Mouse (Mus musculus) forebrain, embryonic 10.5 days (tissue): ENCODE measurements around the gene Il6ra. TPM values are rescaled to one million over a fixed set of nuclear protein-coding genes. Genes with fewer than 3 reads are reported as not detected.

ENCODE experiments used
- DNase-seq: peaks from one replicate; pipeline ENCODE4 v3.0.0-alpha.2; 2017; ENCODE audit warnings: low spot score; ENCODE audit errors: extremely low spot score
- H3K27ac ChIP-seq: fragments of 300-500 bp; sonication (generic); 2 replicates; pipeline ENCODE4 v1.5.1; 2016; ENCODE audit warnings: mild to moderate bottlenecking
- H3K27me3 ChIP-seq: fragments of 300-500 bp; sonication (generic); 2 replicates; pipeline ENCODE4 v1.6.1; 2016; ENCODE audit warnings: mild to moderate bottlenecking; ENCODE audit not compliant: poor library complexity, severe bottlenecking
- H3K36me3 ChIP-seq: fragments of 300-500 bp; sonication (generic); replicated peaks from 2 replicates; pipeline ENCODE4 v1.6.1; 2016; ENCODE audit warnings: mild to moderate bottlenecking, moderate library complexity
- H3K4me1 ChIP-seq: fragments of 300-500 bp; sonication (generic); 2 replicates; pipeline ENCODE4 v1.6.1; 2016
- H3K4me3 ChIP-seq: fragments of 300-500 bp; sonication (generic); 2 replicates; pipeline ENCODE4 v1.5.1; 2016; ENCODE audit warnings: mild to moderate bottlenecking, moderate library complexity
- H3K9me3 ChIP-seq: fragments of 300-500 bp; sonication (generic); 2 replicates; pipeline ENCODE4 v1.6.1; 2016; ENCODE audit warnings: mild to moderate bottlenecking, moderate library complexity
- WGBS: fragments of 180-500 bp; shearing (Covaris S2); methylation state at CpG from one replicate; pipeline ENCODE4 v1.1.7; 2016; 5-methylcytosine and 5-hydroxymethylcytosine counted together
- polyA plus RNA-seq: library from polyadenylated mRNA; unstranded; fragments of >200 nt; fragmentation: Nextera tagmentation; extraction: Ambion mirVana; gene quantifications from 2 replicates; pipeline ENCODE4 v1.2.1, GENCODE M21; 2016

Il6ra gene
- polyA plus RNA-seq, 1 experiment from 2014 or later = 0.35 TPM

DNA sequence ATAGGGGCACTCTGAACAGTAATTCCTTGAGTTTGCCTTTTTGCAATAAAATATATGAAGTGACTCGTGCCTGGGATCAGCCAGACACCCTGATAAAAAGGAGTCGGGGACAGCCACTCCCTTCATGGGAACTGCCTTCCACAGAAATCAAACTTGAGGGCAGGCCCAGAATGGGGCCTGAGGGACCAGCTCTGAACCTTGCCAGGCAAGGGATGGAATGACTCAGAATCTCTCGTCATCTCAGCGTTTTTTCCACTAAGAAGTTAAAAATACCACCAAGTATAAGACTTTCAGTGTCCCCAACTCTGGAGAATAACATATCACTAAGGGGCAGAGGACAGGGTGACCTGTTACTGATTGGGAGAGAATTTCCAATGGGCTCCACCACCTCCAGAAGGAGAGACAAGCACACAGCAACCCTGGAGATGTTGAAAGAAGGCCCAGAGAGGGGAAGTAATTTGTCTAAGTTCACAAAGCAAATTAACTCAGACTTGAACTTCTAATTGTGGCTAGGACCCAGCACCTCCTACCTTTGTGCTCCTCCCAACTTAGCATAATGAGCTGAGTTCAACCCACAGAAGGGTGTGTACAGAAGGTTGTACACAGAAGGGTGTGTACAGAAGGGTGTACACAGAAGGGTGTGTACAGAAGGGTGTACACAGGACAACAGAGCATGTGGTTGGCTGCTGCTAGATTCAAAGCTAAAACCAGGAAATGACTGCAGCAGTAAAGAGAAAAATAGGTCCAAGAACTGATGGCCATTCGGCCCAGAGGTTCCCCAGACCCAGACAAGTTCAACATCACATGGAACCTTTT lies 32.8 kb downstream of the Il6ra start:
- Histone ChIP-seq H3K4me1 (peaks cover 11% of the 10 kb centered on the region), H3K36me3 (no peaks in the 10 kb centered on the region), H3K9me3 (no peaks in the 10 kb centered on the region), H3K27me3 (peaks cover 72% of the 10 kb centered on the region), H3K4me3 (no peak overlapping the region), H3K27ac (no peak overlapping the region)
- DNase-seq = no peak
- 83% methylated on average over 5 of the region's 5 CpGs for WGBS

DNA sequence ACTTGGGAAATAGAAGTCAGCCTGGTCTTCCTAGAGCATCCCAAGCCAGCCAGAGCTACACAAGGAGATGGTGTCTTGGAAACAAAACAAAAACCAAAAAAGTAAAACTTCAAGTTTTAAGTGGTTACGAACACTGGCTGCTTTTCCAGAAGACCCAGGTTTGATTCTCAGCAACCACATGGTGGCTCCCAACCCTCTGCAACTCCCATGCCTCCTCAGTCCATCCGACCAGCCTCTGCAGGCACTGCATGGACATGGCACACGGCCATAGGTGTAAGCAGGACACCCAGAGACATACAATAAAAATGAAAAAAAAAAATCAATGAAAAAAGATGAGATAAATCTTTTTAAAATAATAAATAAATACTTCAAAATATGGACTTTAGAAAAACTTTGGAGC lies 33.7 kb downstream of the Il6ra start:
- Histone ChIP-seq H3K9me3 (no peaks in the 10 kb centered on the region), H3K36me3 (no peaks in the 10 kb centered on the region), H3K4me3 (no peak overlapping the region), H3K4me1 (peaks cover 11% of the 10 kb centered on the region), H3K27ac (no peak overlapping the region), H3K27me3 (peaks cover 76% of the 10 kb centered on the region)
- 67% methylated on average over 3 of the region's 3 CpGs for WGBS
- no peak for DNase-seq

DNA sequence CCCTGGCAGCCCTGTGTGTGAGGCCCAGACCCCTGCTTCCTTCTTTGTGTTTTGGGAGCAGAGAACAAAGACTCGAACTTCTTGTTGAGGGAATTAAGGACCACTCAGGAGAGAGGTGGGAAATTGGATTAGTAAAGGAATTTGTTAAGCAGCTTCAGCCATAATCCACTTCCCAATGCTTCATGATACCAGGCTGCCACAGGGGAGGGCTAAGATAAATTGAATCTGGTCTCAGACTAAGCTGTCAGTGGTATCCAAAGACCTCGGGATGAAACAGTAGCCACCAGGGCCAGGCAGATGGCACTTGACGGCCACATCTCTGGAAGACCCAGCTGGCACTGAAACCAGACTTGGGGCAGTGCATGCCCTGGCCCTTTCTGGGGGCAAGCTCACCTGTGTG lies 34.5 kb downstream of the Il6ra start:
- H3K27ac ChIP-seq = no peak overlapping the region
- WGBS = 8% methylated on average over 3 of the region's 3 CpGs
- no peaks in the 10 kb centered on the region for H3K36me3 ChIP-seq
- no peak for DNase-seq
- H3K27me3 ChIP-seq = peaks cover 73% of the 10 kb centered on the region
- H3K4me3 ChIP-seq = no peak overlapping the region
- no peaks in the 10 kb centered on the region for H3K9me3 ChIP-seq
- H3K4me1 ChIP-seq = peaks cover 11% of the 10 kb centered on the region

DNA sequence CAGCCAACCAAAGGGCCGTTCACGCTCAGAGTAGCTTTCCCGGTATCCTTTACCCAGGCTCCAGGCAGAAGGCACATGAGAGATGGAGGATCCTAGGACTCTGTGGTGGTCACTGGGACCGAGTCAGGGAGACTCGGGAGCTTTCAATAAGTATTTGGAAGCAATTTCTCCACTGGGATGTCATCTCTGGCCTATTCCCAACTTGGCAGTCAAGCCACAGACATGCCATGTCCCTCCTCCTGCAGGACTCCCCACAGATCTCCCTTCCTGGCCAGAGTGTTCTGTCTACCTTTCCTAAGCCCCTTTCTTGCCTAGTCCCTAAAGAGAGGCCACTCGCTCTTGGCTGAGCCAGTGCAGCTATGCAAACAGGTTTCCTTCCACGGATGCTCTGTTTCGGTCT lies 35.9 kb downstream of the Il6ra start:
- no peak overlapping the region for H3K4me3 ChIP-seq
- H3K36me3 ChIP-seq = no peaks in the 10 kb centered on the region
- H3K9me3 ChIP-seq = peaks cover 5% of the 10 kb centered on the region; the same call in 1 of the 2 replicates
- DNase-seq = no peak
- 82% methylated on average over 8 of the region's 8 CpGs for WGBS
- H3K27ac ChIP-seq = no peak overlapping the region
- H3K27me3 ChIP-seq = peaks cover 64% of the 10 kb centered on the region
- peaks cover 11% of the 10 kb centered on the region for H3K4me1 ChIP-seq

DNA sequence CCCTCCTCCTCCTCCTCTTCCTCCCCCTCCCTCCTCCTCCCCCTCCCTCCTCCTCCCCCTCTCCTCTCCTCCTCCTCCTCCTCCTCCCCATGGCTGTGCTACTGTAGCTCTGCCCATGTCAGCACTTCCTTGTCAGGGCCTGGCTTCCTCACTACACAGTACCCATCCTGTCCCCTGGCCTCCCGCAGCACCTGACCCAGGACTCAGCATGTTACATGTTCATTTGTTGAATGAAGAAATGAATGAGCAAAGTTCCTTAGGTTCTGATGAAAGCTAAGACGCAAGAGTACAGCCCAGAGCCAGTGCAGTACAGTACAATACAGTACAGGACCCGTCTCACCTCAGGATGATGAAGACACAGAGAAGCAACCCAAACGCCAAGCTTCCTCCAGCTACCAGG lies 36.5 kb downstream of the Il6ra start:
- no peaks in the 10 kb centered on the region for H3K36me3 ChIP-seq
- H3K9me3 ChIP-seq = peaks cover 5% of the 10 kb centered on the region; the same call in 1 of the 2 replicates
- no peak overlapping the region for H3K27ac ChIP-seq
- H3K4me3 ChIP-seq = no peak overlapping the region
- peaks cover 60% of the 10 kb centered on the region for H3K27me3 ChIP-seq
- DNase-seq = no peak
- WGBS = 77% methylated on average over 4 of the region's 4 CpGs
- H3K4me1 ChIP-seq = peaks cover 11% of the 10 kb centered on the region

DNA sequence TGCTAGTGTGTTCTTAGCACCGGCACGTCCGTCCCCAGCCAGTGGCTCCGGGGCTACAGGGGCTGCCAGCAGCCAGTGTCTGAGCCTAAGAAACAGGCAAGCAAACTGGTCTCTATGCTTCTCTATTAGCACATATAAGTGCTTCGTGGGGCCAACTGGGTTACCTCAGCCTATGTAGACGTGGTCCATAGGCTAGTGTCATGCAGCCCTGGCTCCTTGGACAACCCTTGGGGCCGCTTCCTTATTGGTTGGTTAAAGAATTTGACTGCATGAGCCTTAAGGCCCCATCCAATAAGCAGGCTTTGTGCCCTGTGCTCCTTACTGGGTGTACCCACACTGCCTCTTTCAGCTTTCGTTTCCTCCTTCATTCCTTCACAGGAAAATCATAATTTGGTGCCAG lies 37.2 kb downstream of the Il6ra start:
- Histone ChIP-seq H3K4me3 (no peak overlapping the region), H3K27me3 (peaks cover 59% of the 10 kb centered on the region), H3K9me3 (peaks cover 5% of the 10 kb centered on the region; the same call in 1 of the 2 replicates), H3K4me1 (peaks cover 14% of the 10 kb centered on the region), H3K27ac (no peak overlapping the region), H3K36me3 (no peaks in the 10 kb centered on the region)
- WGBS = 81% methylated on average over 8 of the region's 8 CpGs
- DNase-seq = no peak

DNA sequence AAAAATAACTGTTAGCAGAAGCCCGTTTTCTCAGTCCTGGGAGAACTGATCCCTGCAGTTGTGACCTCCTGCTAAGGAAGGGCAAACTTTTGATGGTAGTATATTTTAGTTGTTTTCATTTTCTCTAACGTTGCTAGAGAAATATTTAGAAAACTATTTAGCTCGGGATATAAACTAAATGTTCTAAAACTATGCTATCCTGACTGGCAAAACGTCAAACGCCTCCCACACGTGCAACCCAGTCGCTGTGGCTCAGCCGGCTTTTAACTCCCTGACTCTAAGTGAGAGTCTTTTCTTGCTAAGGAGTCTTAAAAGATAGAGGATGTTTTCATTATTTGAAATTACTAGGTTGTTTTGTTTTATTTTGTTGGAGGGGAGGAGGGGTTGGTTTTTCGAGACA lies 38.0 kb downstream of the Il6ra start:
- Histone ChIP-seq H3K4me1 (peaks cover 16% of the 10 kb centered on the region), H3K27me3 (peaks cover 58% of the 10 kb centered on the region), H3K36me3 (no peaks in the 10 kb centered on the region), H3K27ac (no peak overlapping the region), H3K4me3 (no peak overlapping the region), H3K9me3 (peaks cover 5% of the 10 kb centered on the region; the same call in 1 of the 2 replicates)
- whole genome bisulfite sequencing = 91% methylated on average over 9 of the region's 9 CpGs
- DNase-seq = no peak

DNA sequence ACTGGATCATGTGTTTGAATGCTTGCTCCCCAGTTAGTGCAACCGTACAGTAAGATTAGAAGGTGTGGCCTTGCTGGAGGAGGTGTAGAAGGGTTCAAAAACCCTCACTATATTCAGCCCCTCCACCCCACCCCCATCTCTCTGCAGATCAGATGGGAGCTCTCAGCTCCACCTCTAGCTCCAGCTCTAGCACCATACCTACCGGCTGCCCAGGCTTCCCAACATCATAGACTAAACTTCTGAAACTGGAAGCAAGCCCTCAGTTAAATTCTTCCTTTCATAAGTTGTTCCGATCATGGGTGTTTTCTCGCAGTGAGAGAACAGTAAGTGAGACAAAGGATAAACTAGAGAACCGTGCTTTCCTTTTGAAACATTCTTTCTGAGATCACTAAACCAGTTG lies 38.9 kb downstream of the Il6ra start:
- Histone ChIP-seq H3K27ac (no peak overlapping the region), H3K4me3 (no peak overlapping the region), H3K4me1 (peaks cover 19% of the 10 kb centered on the region), H3K27me3 (peaks cover 55% of the 10 kb centered on the region), H3K36me3 (no peaks in the 10 kb centered on the region), H3K9me3 (peaks cover 5% of the 10 kb centered on the region; the same call in 1 of the 2 replicates)
- 92% methylated on average over 5 of the region's 5 CpGs for WGBS
- no peak for DNase-seq

DNA sequence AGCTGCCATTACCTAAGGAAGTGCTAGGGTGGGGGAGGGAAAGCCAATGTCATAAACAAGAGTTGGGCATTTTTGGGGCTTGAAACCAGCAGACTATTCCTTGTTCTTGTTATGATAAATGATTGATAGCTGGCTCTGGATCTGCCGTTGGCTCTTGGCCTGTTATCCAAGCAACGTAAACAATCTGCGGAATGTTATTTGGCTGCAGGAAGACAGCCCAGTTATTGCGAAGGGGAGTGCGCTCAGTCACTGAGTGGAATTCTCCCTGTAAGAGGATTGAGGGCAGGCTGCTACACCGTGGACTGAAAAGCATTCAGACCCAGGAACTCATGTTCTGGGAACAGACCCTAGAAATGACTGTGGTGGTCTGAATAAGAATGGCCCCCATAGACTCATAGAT lies 40.3 kb downstream of the Il6ra start:
- H3K4me3 ChIP-seq = no peak overlapping the region
- DNase-seq = no peak
- H3K27me3 ChIP-seq = peaks cover 46% of the 10 kb centered on the region
- peaks cover 5% of the 10 kb centered on the region; the same call in 1 of the 2 replicates for H3K9me3 ChIP-seq
- peaks cover 21% of the 10 kb centered on the region for H3K4me1 ChIP-seq
- no peaks in the 10 kb centered on the region for H3K36me3 ChIP-seq
- no peak overlapping the region for H3K27ac ChIP-seq
- WGBS = 94% methylated on average over 6 of the region's 6 CpGs

DNA sequence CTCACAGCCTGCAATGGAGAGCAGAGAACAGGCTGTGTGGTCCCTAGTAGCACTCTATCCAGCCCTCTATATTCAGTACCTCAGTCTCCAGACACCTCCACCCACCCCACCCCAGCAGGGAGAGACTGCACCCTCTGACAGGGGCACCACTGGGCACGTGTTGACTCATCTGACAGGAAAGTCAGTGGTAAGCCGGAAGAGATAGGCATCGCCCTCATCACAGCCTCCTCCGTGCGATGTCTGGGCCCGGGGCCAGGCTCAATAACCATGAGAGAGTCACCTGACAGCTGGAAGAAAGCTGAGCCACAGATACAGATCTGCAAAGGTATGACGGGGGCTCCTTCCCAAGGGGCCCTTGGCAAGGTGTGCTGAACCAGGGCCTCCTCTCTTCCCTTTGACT lies 40.8 kb downstream of the Il6ra start:
- H3K9me3 ChIP-seq = peaks cover 5% of the 10 kb centered on the region; the same call in 1 of the 2 replicates
- DNase-seq = no peak
- no peak overlapping the region for H3K4me3 ChIP-seq
- peaks cover 24% of the 10 kb centered on the region for H3K4me1 ChIP-seq
- H3K27me3 ChIP-seq = peaks cover 41% of the 10 kb centered on the region
- WGBS = 93% methylated on average over 7 of the region's 7 CpGs
- no peak overlapping the region for H3K27ac ChIP-seq
- H3K36me3 ChIP-seq = no peaks in the 10 kb centered on the region

DNA sequence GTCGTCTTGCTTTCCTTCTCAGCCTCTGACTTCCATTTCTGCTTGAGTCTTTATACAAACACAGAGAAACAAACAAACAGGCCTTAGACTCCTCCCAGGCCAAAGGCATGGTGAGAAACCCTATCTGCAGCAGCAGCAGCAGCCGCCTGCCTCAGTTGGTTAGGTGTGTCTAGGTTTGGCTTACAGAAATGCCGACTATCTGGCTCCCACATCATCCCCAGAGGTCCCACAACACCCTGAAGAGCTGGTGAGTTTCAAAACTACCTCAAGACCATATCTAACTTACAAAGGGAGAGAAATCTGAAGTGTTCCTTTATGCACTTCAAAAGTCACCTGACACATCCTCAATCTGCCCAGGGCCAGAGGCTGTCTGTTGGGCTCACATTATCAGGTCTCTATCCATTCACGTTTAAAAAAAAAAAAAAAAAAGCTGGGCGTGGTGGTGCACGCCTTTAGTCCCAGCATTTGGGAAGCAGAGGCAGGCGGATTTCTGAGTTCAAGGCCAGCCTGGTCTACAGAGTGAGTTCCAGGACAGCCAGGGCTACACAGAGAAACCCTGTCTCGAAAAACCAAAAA lies 41.6 kb downstream of the Il6ra start:
- Histone ChIP-seq H3K9me3 (peaks cover 5% of the 10 kb centered on the region; the same call in 1 of the 2 replicates), H3K36me3 (no peaks in the 10 kb centered on the region), H3K27me3 (peaks cover 33% of the 10 kb centered on the region), H3K27ac (no peak overlapping the region), H3K4me1 (peaks cover 24% of the 10 kb centered on the region), H3K4me3 (no peak overlapping the region)
- no peak for DNase-seq
- 82% methylated on average over 7 of the region's 8 CpGs for WGBS

DNA sequence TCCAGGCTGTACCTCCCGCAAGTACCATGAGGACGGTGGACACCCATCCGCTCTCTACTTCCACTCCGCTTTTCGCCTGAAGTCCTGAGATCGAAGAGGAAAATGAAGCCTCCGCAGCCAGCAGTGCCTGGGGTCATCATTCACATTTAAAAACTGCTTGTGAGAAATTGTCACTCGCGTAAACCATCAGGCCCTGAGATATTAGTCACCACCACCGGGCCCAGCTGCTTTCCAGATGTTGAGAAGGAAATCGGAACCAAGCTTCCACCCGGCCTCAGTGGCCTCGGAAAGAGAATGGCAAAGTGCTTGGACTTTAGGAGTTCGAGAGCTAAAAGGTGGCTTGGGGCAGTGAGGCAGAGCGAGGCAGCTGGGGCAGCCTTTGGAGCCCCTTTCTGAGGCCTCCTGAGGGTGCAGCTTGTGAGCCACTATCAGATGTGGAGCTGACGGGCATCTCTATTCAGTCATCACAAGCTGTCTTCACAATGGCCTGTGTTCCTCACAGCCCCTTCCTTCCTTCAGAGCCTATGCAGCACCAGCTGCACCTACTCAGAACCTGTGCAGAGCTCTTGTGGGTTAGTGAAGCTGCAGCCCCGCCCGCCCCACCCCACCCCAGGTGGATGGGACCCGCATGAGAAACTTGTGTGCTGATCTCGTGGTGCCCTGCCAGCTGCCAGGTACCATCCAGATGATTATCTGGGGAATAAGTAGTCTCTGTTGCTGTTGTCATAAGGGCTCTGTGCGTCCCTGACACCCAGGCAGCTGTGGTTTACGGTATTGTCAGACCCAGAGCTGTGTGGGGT lies 42.3 kb downstream of the Il6ra start:
- no peak for DNase-seq
- Histone ChIP-seq H3K27ac (no peak overlapping the region), H3K9me3 (peaks cover 5% of the 10 kb centered on the region; the same call in 1 of the 2 replicates), H3K4me1 (peaks cover 24% of the 10 kb centered on the region), H3K27me3 (peaks cover 26% of the 10 kb centered on the region), H3K4me3 (no peak overlapping the region), H3K36me3 (no peaks in the 10 kb centered on the region)
- WGBS = 84% methylated on average over 22 of the region's 22 CpGs
